Mouse (Mus musculus) G1E (cell line): ENCODE results near the gene Dnm3.

Source experiments
- CTCF ChIP-seq: IDR thresholded peaks from 2 replicates; pipeline ENCODE4 v1.5.1; 2012; ENCODE audit warnings: low read depth, low read length, inconsistent platforms, mixed read lengths
- GATA1 ChIP-seq: IDR thresholded peaks from 2 replicates; pipeline ENCODE4 v1.6.1; 2012; ENCODE audit warnings: borderline replicate concordance, low read length, inconsistent platforms, mixed read lengths
- GATA2 ChIP-seq: IDR thresholded peaks from 2 replicates; pipeline ENCODE4 v1.6.1; 2012; ENCODE audit warnings: low read depth, low read length, inconsistent platforms, borderline replicate concordance
- POLR2AphosphoS5 ChIP-seq: IDR thresholded peaks from 2 replicates; pipeline ENCODE4 v1.6.1; 2012; ENCODE audit warnings: low read depth, low read length, inconsistent platforms; ENCODE audit not compliant: insufficient replicate concordance
- TAL1 ChIP-seq: conservative IDR thresholded peaks from 2 replicates; pipeline ENCODE4 v1.6.1; 2012; ENCODE audit warnings: low read depth, low read length, inconsistent platforms, mixed read lengths

DNA sequence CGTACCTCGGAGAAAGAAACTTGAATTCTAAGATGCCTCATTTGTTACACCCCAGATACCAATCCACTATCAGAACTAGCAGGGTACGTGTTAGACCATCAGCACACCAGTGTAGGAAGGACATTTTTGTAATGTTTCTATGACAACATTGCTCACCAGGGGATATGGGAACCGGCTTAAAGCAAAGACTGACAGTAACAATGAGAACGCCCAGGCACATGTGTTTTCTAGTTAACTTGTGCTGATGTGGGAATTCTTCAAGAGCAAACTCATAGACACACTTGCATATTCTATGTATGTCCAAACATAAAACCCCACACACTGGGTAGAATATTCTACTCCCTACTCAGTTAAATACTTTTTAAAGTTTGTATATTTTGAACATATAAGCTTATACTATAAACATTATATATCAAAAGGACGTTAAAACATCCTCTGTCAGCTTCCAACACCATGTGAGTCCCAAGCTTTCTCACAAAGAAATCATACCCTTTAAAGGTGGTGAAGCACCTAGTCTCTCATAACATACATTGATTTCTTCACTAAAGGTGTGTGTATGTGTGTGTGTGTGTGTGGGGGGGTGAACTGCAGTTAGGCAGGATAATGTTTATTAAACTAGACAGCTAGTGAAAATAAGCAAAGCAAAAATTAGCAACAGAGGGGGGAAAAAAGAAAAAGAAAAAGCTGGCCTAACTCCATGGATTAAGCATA lies 369.0 kb downstream of the Dnm3 start:
- TF ChIP-seq GATA1 (no peak), CTCF (no peak), GATA2 (no peak), TAL1 (no peak), POLR2AphosphoS5 (no peak)
